Mouse (Mus musculus) 3134 (cell line): ENCODE data around the gene Cavin1.
A peak's percentile ranks its signal among the peaks of the same experiment; 100 is the strongest.

Experiments used
- DNase-seq: peaks from one replicate; pipeline ENCODE4 v3.0.0-alpha.2; 2011; ENCODE audit warnings: low spot score; ENCODE audit not compliant: insufficient read length; ENCODE audit errors: extremely low read depth

Gene Cavin1

DNA sequence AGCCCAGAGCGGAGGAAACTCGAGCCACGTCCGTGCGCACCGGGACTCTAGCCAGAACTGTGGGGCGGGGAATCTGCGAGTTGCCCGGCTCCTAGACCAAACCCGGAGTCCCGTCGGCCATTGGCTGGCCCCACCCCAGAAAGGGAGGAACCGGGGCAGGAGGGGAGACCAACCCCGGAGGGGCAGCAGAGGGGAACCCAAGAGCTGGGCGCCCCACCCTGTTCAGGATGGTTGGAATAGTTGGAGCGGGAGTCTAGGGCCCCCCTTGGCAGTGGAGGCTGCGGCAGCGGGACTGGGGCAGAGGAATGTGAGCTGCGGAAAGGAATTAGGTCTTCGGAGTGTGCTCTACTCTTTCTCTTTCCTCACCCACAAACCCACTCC lies at the start of gene Cavin1:
Gene Cavin1, minus strand, starts transcription at position 331 of the 381 bp plus-strand sequence.
- peak; percentile 99 for DNase-seq

- no peak for DNase-seq
Measured at GRCm38 (mm10) chr11:101011641-101012040, 41.0 kb upstream of the Cavin1 start.

DNA sequence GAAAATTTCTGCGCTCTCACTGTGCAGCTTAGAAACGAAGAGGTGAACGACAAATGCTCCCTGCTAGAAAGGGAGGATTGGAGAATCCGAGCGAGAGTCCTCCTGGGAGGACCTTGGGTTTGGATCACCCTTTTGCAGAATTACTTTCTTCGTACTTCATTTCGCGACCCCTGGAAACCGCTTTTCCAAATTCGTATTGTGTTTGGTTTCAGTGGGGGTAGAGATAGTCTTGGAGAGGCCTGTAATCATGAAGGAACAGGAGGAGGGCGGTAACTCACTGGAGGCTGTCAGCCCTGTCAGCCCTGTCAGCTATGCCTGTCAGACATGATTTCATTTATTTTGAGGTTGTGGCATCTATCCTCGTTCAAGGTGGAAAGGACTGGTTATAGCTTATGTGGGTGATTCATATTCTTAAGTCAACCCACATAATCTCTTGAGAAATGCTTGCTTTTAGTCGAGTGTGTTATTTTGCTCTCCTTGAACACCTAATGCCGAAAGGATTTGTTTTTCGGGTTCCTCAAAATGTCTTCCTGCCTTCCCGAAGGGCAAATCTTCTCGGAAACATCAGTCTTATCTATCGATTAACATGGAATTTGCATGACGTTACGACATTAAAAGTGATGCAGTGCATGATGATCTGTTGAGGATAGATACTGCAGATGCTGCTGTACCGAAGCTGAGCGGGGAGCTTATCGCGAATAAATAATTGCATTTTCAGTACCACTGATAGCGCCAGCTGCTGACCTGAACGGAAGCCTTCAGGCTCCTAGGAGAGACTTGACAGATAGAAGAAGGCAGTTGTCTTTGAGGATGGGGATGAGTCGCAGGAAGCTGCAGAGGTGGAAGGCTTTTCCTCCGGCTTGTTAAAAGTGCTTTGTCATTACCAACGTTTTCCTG lies 39.4 kb upstream of the Cavin1 start:
- no peak for DNase-seq

GRCm38 (mm10) chr11:101009046-101009887 lies 38.6 kb upstream of the Cavin1 start, which contains the start of gene Atp6v0a1:
TSS of gene Atp6v0a1 (plus strand) at chr11:101009452.
- peak; percentile 96 for DNase-seq

- peak; percentile 42 for DNase-seq
Measured at GRCm38 (mm10) chr11:101008206-101009045, 37.7 kb upstream of the Cavin1 start.

GRCm38 (mm10) chr11:101003025-101003685 lies 32.5 kb upstream of the Cavin1 start:
- DNase-seq: peak; percentile 42

GRCm38 (mm10) chr11:101001875-101002552 lies 31.3 kb upstream of the Cavin1 start:
- DNase-seq: peak; percentile 31

DNA sequence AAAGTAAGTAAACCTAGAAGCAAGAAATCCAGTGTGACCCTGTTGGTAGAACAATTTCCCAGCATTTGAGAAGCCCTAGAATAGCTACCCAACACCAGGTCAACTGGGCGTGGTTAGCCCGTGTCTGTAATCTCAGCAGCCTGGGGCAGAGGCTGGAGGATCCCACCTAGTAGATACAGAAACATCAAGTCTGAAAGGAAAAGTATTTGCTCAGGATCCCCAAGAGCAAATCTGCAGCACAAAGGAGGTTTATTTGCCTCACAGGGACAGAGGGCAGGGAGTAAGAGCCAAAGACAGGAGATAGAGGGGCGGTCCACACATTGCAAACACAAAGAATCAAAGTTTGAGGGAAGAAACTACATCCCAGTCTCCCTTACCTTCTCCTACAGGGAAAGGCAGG lies 28.6 kb upstream of the Cavin1 start:
- DNase-seq: no peak

GRCm38 (mm10) chr11:100998836-100999235 lies 28.1 kb upstream of the Cavin1 start:
- no peak for DNase-seq

GRCm38 (mm10) chr11:100996501-100996900 lies 25.8 kb upstream of the Cavin1 start:
- no peak for DNase-seq

- DNase-seq: no peak
Measured at GRCm38 (mm10) chr11:100994655-100995054, 24.0 kb upstream of the Cavin1 start.

- DNase-seq: no peak
Measured at GRCm38 (mm10) chr11:100994233-100994632, 23.5 kb upstream of the Cavin1 start.

DNA sequence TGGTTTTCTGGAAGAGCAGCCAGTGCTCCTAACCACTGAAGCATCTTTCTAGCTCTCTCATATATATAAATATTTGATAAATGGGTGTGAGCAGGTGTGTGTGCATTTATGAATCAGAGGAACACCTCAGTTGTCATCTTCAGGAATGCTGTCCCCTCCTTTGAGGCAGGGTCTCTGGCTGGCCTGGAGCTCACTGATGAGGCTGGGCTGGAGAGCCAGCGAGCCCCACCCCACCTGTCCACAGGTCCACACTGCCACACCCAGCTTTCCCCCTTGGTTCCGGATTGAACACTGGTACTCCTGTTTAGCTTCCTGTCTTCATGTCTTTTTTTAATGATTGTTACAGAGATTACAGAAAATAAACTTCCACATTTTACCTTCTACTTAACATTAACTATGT lies 22.8 kb upstream of the Cavin1 start:
- DNase-seq: no peak

DNA sequence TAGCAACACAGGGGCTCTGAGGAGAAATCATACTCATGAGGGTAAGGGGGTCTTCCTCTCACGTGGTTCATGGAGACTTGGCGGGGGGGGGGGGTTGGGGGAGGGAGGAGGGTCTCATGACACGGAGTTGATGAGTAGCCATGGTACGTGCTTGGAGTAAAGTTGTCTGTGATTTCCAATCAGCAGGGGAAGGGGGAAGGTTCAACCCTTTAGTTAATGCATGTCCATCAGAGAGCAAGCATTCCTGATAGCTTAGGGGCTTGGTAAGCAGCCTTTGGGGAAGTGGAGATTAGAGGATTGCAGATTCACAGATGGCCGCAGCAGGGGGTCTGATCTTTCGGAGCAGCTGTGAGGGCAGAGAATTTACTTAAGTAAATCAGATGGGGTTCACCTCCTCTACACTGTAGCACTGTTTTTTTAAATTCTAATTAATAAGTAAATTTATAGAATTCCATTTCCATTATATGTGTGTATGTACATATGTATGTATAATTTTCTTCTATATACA lies 20.4 kb upstream of the Cavin1 start:
- DNase-seq: no peak

DNA sequence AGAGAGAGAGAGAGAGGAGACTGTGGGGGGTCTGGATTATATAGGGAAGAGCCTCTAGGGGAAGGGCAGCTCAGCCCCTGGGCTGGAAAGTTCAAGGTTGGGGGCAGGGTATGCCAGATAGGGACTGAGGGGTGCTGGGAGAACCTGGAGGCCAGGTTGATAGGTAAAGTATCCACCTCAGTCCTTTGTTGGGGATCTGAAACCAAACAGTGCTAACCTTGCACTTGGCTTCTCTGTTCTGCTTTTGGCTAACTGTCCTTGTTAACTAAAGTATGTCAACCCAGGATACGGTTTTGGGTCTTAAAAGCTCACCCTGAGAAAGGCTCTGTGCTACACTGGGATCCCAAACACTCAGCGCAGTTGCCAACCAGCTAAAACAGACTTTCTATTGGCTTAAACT lies 19.0 kb upstream of the Cavin1 start:
- no peak for DNase-seq

- DNase-seq: no peak
Measured at GRCm38 (mm10) chr11:100988674-100989073, 18.0 kb upstream of the Cavin1 start.

DNA sequence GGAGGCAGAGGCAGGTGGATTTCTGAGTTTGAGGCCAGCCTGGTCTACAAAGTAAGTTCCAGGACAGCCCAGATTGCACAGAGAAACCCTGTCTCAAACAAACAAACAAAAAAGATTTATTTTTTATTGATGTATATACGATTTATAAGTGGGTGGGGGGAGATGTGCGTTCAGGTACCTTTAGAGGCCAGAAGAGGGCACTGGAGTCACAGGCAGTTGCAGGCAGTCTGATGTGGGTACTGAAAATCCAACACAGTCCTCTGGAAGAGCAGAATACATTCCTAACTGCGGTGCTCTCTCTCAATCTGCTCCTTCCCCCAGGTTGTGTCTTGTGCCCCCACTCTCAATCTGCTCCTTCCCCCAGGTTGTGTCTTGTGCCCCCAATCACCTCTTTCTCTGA lies 14.9 kb upstream of the Cavin1 start:
- DNase-seq: no peak

DNA sequence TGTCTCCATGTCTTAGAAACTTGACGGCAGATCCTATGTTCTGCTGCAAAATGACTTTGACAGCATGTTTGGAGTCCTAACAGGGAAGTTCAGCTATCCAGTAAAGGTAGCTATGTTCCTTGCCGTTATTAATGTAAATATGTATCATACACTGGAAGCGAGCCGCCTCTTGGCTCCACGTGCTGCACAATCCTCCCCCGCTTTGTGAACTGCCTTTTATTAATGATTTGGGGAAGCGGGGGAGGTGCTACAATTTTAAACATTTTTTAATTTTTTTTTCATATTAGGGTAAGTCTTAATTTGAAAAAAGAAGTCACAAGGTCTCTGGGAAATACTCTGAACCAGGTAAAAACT lies 13.1 kb upstream of the Cavin1 start:
- no peak for DNase-seq

DNA sequence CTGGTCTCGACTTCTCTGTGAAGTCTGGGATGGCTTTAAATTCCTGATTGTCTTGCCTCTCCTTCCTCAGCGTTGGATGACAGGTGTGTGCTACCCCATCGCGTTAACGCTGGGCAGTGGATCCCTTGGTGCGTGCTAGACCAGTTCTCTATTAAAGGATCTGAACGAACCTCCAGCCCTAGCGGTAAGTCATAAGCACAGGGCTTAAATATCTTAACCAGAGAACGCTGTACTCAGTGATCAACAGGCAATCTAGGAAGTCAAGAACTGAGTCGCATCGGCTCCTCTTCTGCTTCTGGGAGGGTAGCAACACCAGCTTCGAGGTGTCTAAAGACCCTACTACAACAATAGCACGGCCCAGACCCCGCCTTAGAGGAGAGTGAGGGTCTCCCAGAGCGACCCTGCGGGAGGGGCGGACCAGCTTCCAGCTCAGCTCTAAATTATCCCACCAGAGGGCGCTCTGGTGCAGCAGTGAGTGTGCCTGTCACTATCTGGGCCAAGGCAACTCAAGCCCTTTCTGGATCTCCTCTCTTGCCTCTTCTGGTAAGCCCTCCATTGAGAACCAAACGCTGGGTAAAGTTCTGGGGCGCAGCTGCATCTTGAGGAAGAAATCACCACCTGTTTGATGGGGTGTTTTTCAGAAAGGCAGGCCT lies 12.6 kb upstream of the Cavin1 start:
- DNase-seq: peak; percentile 62
